ENCODE assay signal across 29 mouse cellular contexts in genomic region chr12:65364179-65364578, GRCm38 (mm10).
A peak's percentile ranks its signal among the peaks of the same experiment; 100 is the strongest.
DNase-seq lines count a peak whose midpoint lies in the region; ATAC-seq and TF ChIP-seq lines count a peak whose summit lies in the region.
"Had no signal": no experiment of that assay in that cellular context is flagged by ENCODE, and none has a peak within 500 bp of the region (broad histone marks: within the 10 kb centered on the region; RNA-seq: fewer than 3 reads in every experiment).

No protein-coding gene starts in this region.

- no peak overlapping the region for H3K9ac ChIP-seq in embryonic facial prominence, embryonic 11.5 days (replicated peaks; ENCODE audit: low read length)
- no peak overlapping the region for H3K9ac ChIP-seq in lung, embryonic 14.5 days
- no peak overlapping the region for H3K9ac ChIP-seq in ES-E14 (ENCODE audit: insufficient read depth, low read depth, low read length, poor library complexity, severe bottlenecking)
- H3K9ac ChIP-seq: embryonic facial prominence, embryonic 15.5 days; forebrain, embryonic 13.5 days; liver, embryonic 15.5 days; midbrain, embryonic 12.5 days; neural tube, embryonic 15.5 days; stomach, embryonic 15.5 days had no signal

- H3K27me3 ChIP-seq in embryonic facial prominence, embryonic 11.5 days (ENCODE audit: control insufficient read depth, insufficient read depth, low read length) = no peaks in the 10 kb centered on the region
- no peaks in the 10 kb centered on the region for H3K27me3 ChIP-seq in embryonic facial prominence, embryonic 10.5 days (replicated peaks; ENCODE audit: low read depth, poor library complexity, severe bottlenecking)
- no peaks in the 10 kb centered on the region for H3K27me3 ChIP-seq in lung, embryonic 14.5 days (ENCODE audit: insufficient read depth, low read length)
- H3K27me3 ChIP-seq in forebrain, embryonic 10.5 days (ENCODE audit: poor library complexity, severe bottlenecking) = no peaks in the 10 kb centered on the region
- H3K27me3 ChIP-seq: embryonic facial prominence, embryonic 15.5 days; forebrain, embryonic 13.5 days; liver, embryonic 15.5 days; megakaryocyte, embryonic 14.5 days; midbrain, embryonic 12.5 days; neural tube, embryonic 15.5 days; stomach, embryonic 15.5 days had no signal

- H3K4me2 ChIP-seq in embryonic facial prominence, embryonic 11.5 days (ENCODE audit: low read depth, low read length) = no peak overlapping the region
- no peak overlapping the region for H3K4me2 ChIP-seq in lung, embryonic 14.5 days
- H3K4me2 ChIP-seq: embryonic facial prominence, embryonic 15.5 days; forebrain, embryonic 13.5 days; liver, embryonic 15.5 days; midbrain, embryonic 12.5 days; neural tube, embryonic 15.5 days; stomach, embryonic 15.5 days had no signal

- TF ChIP-seq CTCF in lung, embryonic 14.5 days (IDR thresholded peaks at IDR 0.05; ENCODE audit: low read depth) = 0 out of 2 replicates have a peak, but pooled peaks have one; percentile 19
- TF ChIP-seq CTCF in brain, embryonic 14.5 days (IDR thresholded peaks at IDR 0.05; ENCODE audit: borderline replicate concordance, extremely low read depth, insufficient read depth, insufficient read length) = peak; percentile 2; the same call in 1 of the 2 replicates

- ATAC-seq in embryonic facial prominence, embryonic 11.5 days (replicated peaks; ENCODE audit: insufficient number of reproducible peaks, low FRiP score, low TSS enrichment, low read depth) = no peak
- ATAC-seq in lung, embryonic 14.5 days (ENCODE audit: insufficient read depth) = no peak
- ATAC-seq: CD4-positive, CD25-positive, alpha-beta regulatory T cell, adult 4 months; forebrain, embryonic 13.5 days; hindbrain, embryonic 16.5 days had no signal

- H3K4me1 ChIP-seq in embryonic facial prominence, embryonic 11.5 days (ENCODE audit: control insufficient read depth, insufficient read depth, low read length) = no peaks in the 10 kb centered on the region
- H3K4me1 ChIP-seq in embryonic facial prominence, embryonic 10.5 days = no peaks in the 10 kb centered on the region
- H3K4me1 ChIP-seq in lung, embryonic 14.5 days (ENCODE audit: insufficient read depth) = no peaks in the 10 kb centered on the region
- H3K4me1 ChIP-seq in ES-E14 (ENCODE audit: control insufficient read depth in 2 of 2, insufficient read depth in 2 of 2, low read length in 2 of 2, poor library complexity in 1 of 2) = no peaks in the 10 kb centered on the region; a peak in 1 of 4 replicates
- H3K4me1 ChIP-seq in forebrain, embryonic 10.5 days = no peaks in the 10 kb centered on the region
- H3K4me1 ChIP-seq: embryonic facial prominence, embryonic 15.5 days; forebrain, embryonic 13.5 days; hindbrain, embryonic 10.5 days; liver, embryonic 15.5 days; megakaryocyte, embryonic 14.5 days; midbrain, embryonic 12.5 days; neural tube, embryonic 15.5 days; stomach, embryonic 15.5 days had no signal

- H3K4me3 ChIP-seq in embryonic facial prominence, embryonic 11.5 days (ENCODE audit: low read depth, low read length) = no peak overlapping the region
- no peak overlapping the region for H3K4me3 ChIP-seq in embryonic facial prominence, embryonic 10.5 days
- no peak overlapping the region for H3K4me3 ChIP-seq in lung, embryonic 14.5 days (ENCODE audit: low read depth, low read length)
- no peak overlapping the region for H3K4me3 ChIP-seq in ES-E14 (ENCODE audit: insufficient read depth in 1 of 2, low read depth in 1 of 2, low read length in 2 of 2, poor library complexity in 1 of 2, severe bottlenecking in 1 of 2)
- H3K4me3 ChIP-seq in forebrain, embryonic 10.5 days = no peak overlapping the region
- H3K4me3 ChIP-seq: embryonic facial prominence, embryonic 15.5 days; forebrain, embryonic 13.5 days; hindbrain, embryonic 10.5 days; liver, embryonic 15.5 days; megakaryocyte, embryonic 14.5 days; midbrain, embryonic 12.5 days; neural tube, embryonic 15.5 days; stomach, embryonic 15.5 days had no signal

- 67% methylated on average over 4 of the region's 4 CpGs for WGBS in embryonic facial prominence, embryonic 11.5 days
- 65% methylated on average over 4 of the region's 4 CpGs for WGBS in embryonic facial prominence, embryonic 10.5 days
- WGBS in lung, embryonic 14.5 days = 65% methylated on average over 4 of the region's 4 CpGs
- WGBS in forebrain, embryonic 10.5 days = 68% methylated on average over 4 of the region's 4 CpGs

- DNase-seq in embryonic facial prominence, embryonic 11.5 days (ENCODE audit: low spot score) = peak; percentile 6
- DNase-seq in embryonic facial prominence, embryonic 10.5 days (ENCODE audit: low spot score) = no peak
- DNase-seq in lung, embryonic 14.5 days = no peak
- DNase-seq in lung, postnatal 14 days = no peak
- DNase-seq in ES-E14 (ENCODE audit: low read depth, low spot score) = no peak
- no peak for DNase-seq in brain, embryonic 14.5 days (ENCODE audit: low read depth)
- no peak for DNase-seq in layer of hippocampus, postnatal 36 days
- DNase-seq in forebrain, embryonic 10.5 days (ENCODE audit: extremely low spot score, low spot score) = no peak
- DNase-seq: adrenal gland, adult 8-10 months; cerebellum, adult 9-10 months; cerebellum, postnatal 36 days; gastrocnemius, postnatal 14 days; heart, postnatal 14 days; kidney, adult 8-10 months; kidney, postnatal 25 days; liver; lung, postnatal 4 days; right cerebral cortex, postnatal 25 days; thymus, postnatal 14 days had no signal

- no peaks in the 10 kb centered on the region for H3K9me3 ChIP-seq in embryonic facial prominence, embryonic 11.5 days (replicated peaks; ENCODE audit: control insufficient read depth, low read length)
- no peaks in the 10 kb centered on the region for H3K9me3 ChIP-seq in embryonic facial prominence, embryonic 10.5 days
- no peaks in the 10 kb centered on the region for H3K9me3 ChIP-seq in lung, embryonic 14.5 days (ENCODE audit: low read depth, low read length)
- no peaks in the 10 kb centered on the region for H3K9me3 ChIP-seq in ES-E14 (ENCODE audit: control insufficient read depth, insufficient read depth, low read depth, low read length)
- H3K9me3 ChIP-seq in forebrain, embryonic 10.5 days = no peaks in the 10 kb centered on the region
- H3K9me3 ChIP-seq: embryonic facial prominence, embryonic 15.5 days; forebrain, embryonic 13.5 days; hindbrain, embryonic 10.5 days; liver, embryonic 15.5 days; midbrain, embryonic 12.5 days; neural tube, embryonic 15.5 days; stomach, embryonic 15.5 days had no signal

- in situ Hi-C loops in ES-E14 (cut with MboI; ENCODE audit: low sequenced_read_pairs in 2 of 2, unreplicated experiment in 2 of 2) = no loop called here

- H3K36me3 ChIP-seq in embryonic facial prominence, embryonic 11.5 days (replicated peaks; ENCODE audit: control insufficient read depth, insufficient read depth, low read depth, low read length) = no peaks in the 10 kb centered on the region
- H3K36me3 ChIP-seq in embryonic facial prominence, embryonic 10.5 days (replicated peaks) = no peaks in the 10 kb centered on the region
- H3K36me3 ChIP-seq in lung, embryonic 14.5 days (ENCODE audit: insufficient read depth) = no peaks in the 10 kb centered on the region
- H3K36me3 ChIP-seq in ES-E14 (ENCODE audit: control insufficient read depth, insufficient read depth, low read length, poor library complexity, severe bottlenecking) = no peaks in the 10 kb centered on the region
- no peaks in the 10 kb centered on the region for H3K36me3 ChIP-seq in forebrain, embryonic 10.5 days (replicated peaks)
- H3K36me3 ChIP-seq: embryonic facial prominence, embryonic 15.5 days; hindbrain, embryonic 10.5 days; liver, embryonic 15.5 days; midbrain, embryonic 12.5 days; neural tube, embryonic 15.5 days; stomach, embryonic 15.5 days had no signal

- TF ChIP-seq POLR2A in brain, embryonic 14.5 days (IDR thresholded peaks at IDR 0.05; ENCODE audit: borderline replicate concordance, extremely low read depth, insufficient read depth, insufficient read length, poor library complexity, severe bottlenecking) = no peak

- no peak overlapping the region for H3K27ac ChIP-seq in embryonic facial prominence, embryonic 11.5 days (replicated peaks; ENCODE audit: low read depth, low read length)
- no peak overlapping the region for H3K27ac ChIP-seq in embryonic facial prominence, embryonic 10.5 days (replicated peaks)
- no peak overlapping the region for H3K27ac ChIP-seq in lung, embryonic 14.5 days (ENCODE audit: low read depth)
- no peak overlapping the region for H3K27ac ChIP-seq in ES-E14 (ENCODE audit: insufficient read depth, low read depth, low read length, poor library complexity, severe bottlenecking)
- H3K27ac ChIP-seq in forebrain, embryonic 10.5 days = no peak overlapping the region
- H3K27ac ChIP-seq: embryonic facial prominence, embryonic 15.5 days; forebrain, embryonic 13.5 days; hindbrain, embryonic 10.5 days; liver, embryonic 15.5 days; midbrain, embryonic 12.5 days; neural tube, embryonic 15.5 days; stomach, embryonic 15.5 days had no signal

TF ChIP-seq in ES-E14, 5 proteins besides CTCF, POLR2A, EP300 and RAD21:
- TF ChIP-seq HCFC1 (IDR thresholded peaks at IDR 0.05; ENCODE audit: borderline replicate concordance, insufficient read depth, low read length) = no peak
- TF ChIP-seq MAFK (IDR thresholded peaks at IDR 0.05; ENCODE audit: insufficient read depth, low read depth, low read length) = no peak
- TF ChIP-seq CHD2 (IDR thresholded peaks at IDR 0.05; ENCODE audit: low read depth, low read length) = no peak
- no peak for TF ChIP-seq ZNF384 (IDR thresholded peaks at IDR 0.05; ENCODE audit: low read depth, low read length)
- TF ChIP-seq ZC3H11A (IDR thresholded peaks at IDR 0.05; ENCODE audit: borderline replicate concordance, low read depth, low read length) = peak; percentile 41; the same call in 1 of the 2 replicates
